Mouse (Mus musculus): ENCODE results near the gene Gm17535. TPM values are rescaled to one million over a fixed set of nuclear protein-coding genes. Genes with fewer than 3 reads are reported as not detected.
"Not testable (repeated sequence)": the region's sequence is repeated elsewhere in the genome, so short reads cannot be mapped to it uniquely, and the experiment has no call there.

Gm17535 gene
- polyA plus RNA-seq, 1 experiment from 2014 or later: not detected

GRCm38 (mm10) chr9:3023312-3023984 lies 11.0 kb upstream of the Gm17535 start, which contains the start of gene Gm10718:
Gene Gm10718 (plus strand): TSS chr9:3023547.
- not testable (repeated sequence) for H3K9me3 ChIP-seq (ENCODE audit: control insufficient read depth, low read length); H3K4me1 ChIP-seq (replicated peaks; ENCODE audit: control insufficient read depth, insufficient read depth, low read length); H3K4me3 ChIP-seq (replicated peaks; ENCODE audit: low read length); ATAC-seq; H3K36me3 ChIP-seq (ENCODE audit: control insufficient read depth, insufficient read depth); H3K27ac ChIP-seq (ENCODE audit: low read length); H3K27me3 ChIP-seq (replicated peaks; ENCODE audit: control insufficient read depth, insufficient read depth, low read length); H3K4me2 ChIP-seq (ENCODE audit: low read length); H3K9ac ChIP-seq (replicated peaks; ENCODE audit: low read depth, low read length)
- 74% methylated on average over 9 of the region's 13 CpGs for WGBS

DNA sequence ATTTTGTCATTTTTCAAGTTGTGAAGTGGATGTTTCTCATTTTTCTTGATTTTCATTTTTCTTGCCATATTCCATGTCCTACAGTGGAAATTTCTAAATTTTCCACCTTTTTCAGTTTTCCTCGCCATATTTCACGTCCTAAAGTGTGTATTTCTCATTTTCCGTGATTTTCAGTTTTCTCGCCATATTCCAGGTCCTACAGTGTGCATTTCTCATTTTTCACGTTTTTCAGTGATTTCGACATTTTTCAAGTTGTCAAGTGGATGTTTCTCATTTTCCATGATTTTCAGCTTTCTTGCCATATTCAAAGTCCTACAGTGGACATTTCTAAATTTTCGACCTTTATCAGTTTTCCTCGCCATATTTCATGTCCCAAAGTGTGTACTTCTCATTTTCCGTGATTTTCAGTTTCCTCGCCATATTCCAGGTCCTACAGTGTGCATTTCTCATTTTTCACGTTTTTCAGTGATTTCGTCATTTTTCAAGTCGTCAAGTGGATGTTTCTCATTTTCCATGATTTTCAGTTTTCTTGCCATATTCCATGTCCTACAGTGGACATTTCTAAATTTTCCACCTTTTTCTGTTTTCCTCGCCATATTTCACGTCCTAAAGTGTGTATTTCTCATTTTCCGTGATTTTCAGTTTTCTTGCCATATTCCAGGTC lies 10.3 kb upstream of the Gm17535 start:
- H3K27me3 ChIP-seq (replicated peaks; ENCODE audit: control insufficient read depth, insufficient read depth, low read length); H3K4me2 ChIP-seq (ENCODE audit: low read length); H3K9ac ChIP-seq (replicated peaks; ENCODE audit: low read depth, low read length); H3K27ac ChIP-seq (ENCODE audit: low read length); H3K4me3 ChIP-seq (replicated peaks; ENCODE audit: low read length); H3K36me3 ChIP-seq (ENCODE audit: control insufficient read depth, insufficient read depth); H3K9me3 ChIP-seq (ENCODE audit: control insufficient read depth, low read length); H3K4me1 ChIP-seq (replicated peaks; ENCODE audit: control insufficient read depth, insufficient read depth, low read length); ATAC-seq: not testable (repeated sequence)
- 77% methylated on average over 14 of the region's 16 CpGs for WGBS

- H3K4me2 ChIP-seq (ENCODE audit: low read length); H3K4me3 ChIP-seq (replicated peaks; ENCODE audit: low read length): not testable (repeated sequence)
- 75% methylated on average over 12 of the region's 12 CpGs for WGBS
Observed at GRCm38 (mm10) chr9:3024912-3025467, 9.4 kb upstream of the Gm17535 start, which contains the start of gene Gm10717. Gene Gm10717 (plus strand): TSS chr9:3025417.

GRCm38 (mm10) chr9:3025653-3026052 lies 8.7 kb upstream of the Gm17535 start:
- H3K9ac ChIP-seq (replicated peaks; ENCODE audit: low read depth, low read length); H3K27ac ChIP-seq (ENCODE audit: low read length); H3K27me3 ChIP-seq (replicated peaks; ENCODE audit: control insufficient read depth, insufficient read depth, low read length); H3K9me3 ChIP-seq (ENCODE audit: control insufficient read depth, low read length); H3K4me2 ChIP-seq (ENCODE audit: low read length); H3K4me1 ChIP-seq (replicated peaks; ENCODE audit: control insufficient read depth, insufficient read depth, low read length); H3K36me3 ChIP-seq (ENCODE audit: control insufficient read depth, insufficient read depth); ATAC-seq; H3K4me3 ChIP-seq (replicated peaks; ENCODE audit: low read length): not testable (repeated sequence)
- 66% methylated on average over 4 of the region's 6 CpGs for WGBS

More at GRCm38 (mm10) chr9:3024912-3025467, 9.4 kb upstream of the Gm17535 start, which contains the start of gene Gm10717:
- not testable (repeated sequence) for H3K36me3 ChIP-seq (ENCODE audit: control insufficient read depth, insufficient read depth); H3K9ac ChIP-seq (replicated peaks; ENCODE audit: low read depth, low read length); ATAC-seq; H3K27ac ChIP-seq (ENCODE audit: low read length); H3K27me3 ChIP-seq (replicated peaks; ENCODE audit: control insufficient read depth, insufficient read depth, low read length); H3K4me1 ChIP-seq (replicated peaks; ENCODE audit: control insufficient read depth, insufficient read depth, low read length); H3K9me3 ChIP-seq (ENCODE audit: control insufficient read depth, low read length)

DNA sequence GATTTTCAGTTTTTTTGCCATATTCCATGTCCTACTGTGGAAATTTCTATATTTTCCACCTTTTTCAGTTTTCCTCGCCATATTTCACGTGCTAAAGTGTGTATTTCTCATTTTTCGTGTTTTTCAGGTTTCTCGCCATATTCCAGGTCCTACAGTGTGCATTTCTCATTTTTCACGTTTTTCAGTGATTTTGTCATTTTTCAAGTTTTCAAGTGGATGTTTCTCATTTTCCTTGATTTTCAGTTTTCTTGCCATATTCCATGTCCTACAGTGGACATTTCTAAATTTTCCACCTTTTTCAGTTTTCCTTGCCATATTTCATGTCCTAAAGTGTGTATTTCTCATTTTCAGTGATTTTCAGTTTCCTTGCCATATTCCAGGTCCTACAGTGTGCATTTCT lies 8.3 kb upstream of the Gm17535 start:
- not testable (repeated sequence) for H3K9ac ChIP-seq (replicated peaks; ENCODE audit: low read depth, low read length); H3K4me3 ChIP-seq (replicated peaks; ENCODE audit: low read length); H3K36me3 ChIP-seq (ENCODE audit: control insufficient read depth, insufficient read depth); H3K4me1 ChIP-seq (replicated peaks; ENCODE audit: control insufficient read depth, insufficient read depth, low read length); ATAC-seq; H3K9me3 ChIP-seq (ENCODE audit: control insufficient read depth, low read length); H3K4me2 ChIP-seq (ENCODE audit: low read length); H3K27me3 ChIP-seq (replicated peaks; ENCODE audit: control insufficient read depth, insufficient read depth, low read length); H3K27ac ChIP-seq (ENCODE audit: low read length)
- WGBS: 78% methylated on average over 5 of the region's 5 CpGs

- H3K36me3 ChIP-seq (ENCODE audit: control insufficient read depth, insufficient read depth); H3K27me3 ChIP-seq (replicated peaks; ENCODE audit: control insufficient read depth, insufficient read depth, low read length); H3K4me1 ChIP-seq (replicated peaks; ENCODE audit: control insufficient read depth, insufficient read depth, low read length); H3K4me3 ChIP-seq (replicated peaks; ENCODE audit: low read length); H3K9ac ChIP-seq (replicated peaks; ENCODE audit: low read depth, low read length); H3K4me2 ChIP-seq (ENCODE audit: low read length); ATAC-seq; H3K9me3 ChIP-seq (ENCODE audit: control insufficient read depth, low read length); H3K27ac ChIP-seq (ENCODE audit: low read length): not testable (repeated sequence)
- 70% methylated on average over 9 of the region's 9 CpGs for WGBS
Observed at GRCm38 (mm10) chr9:3026741-3027140, 7.7 kb upstream of the Gm17535 start.

DNA sequence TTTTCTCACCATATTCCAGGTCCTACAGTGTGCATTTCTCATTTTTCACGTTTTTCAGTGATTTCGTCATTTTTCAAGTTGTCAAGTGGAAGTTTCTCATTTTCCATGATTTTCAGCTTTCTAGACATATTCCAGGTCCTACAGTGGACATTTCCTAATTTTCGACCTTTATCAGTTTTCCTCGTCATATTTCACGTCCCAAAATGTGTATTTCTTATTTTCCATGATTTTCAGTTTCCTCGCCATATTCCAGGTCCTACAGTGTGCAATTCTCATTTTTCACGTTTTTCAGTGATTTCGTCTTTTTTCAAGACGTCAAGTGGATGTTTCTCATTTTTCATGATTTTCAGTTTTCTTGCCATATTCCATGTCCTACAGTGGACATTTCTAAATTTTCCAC lies 7.2 kb upstream of the Gm17535 start:
- H3K4me1 ChIP-seq (replicated peaks; ENCODE audit: control insufficient read depth, insufficient read depth, low read length); H3K4me2 ChIP-seq (ENCODE audit: low read length); H3K4me3 ChIP-seq (replicated peaks; ENCODE audit: low read length); H3K27me3 ChIP-seq (replicated peaks; ENCODE audit: control insufficient read depth, insufficient read depth, low read length); H3K27ac ChIP-seq (ENCODE audit: low read length); ATAC-seq; H3K9ac ChIP-seq (replicated peaks; ENCODE audit: low read depth, low read length); H3K36me3 ChIP-seq (ENCODE audit: control insufficient read depth, insufficient read depth); H3K9me3 ChIP-seq (ENCODE audit: control insufficient read depth, low read length): not testable (repeated sequence)
- 77% methylated on average over 9 of the region's 9 CpGs for WGBS

- not testable (repeated sequence) for H3K4me1 ChIP-seq (replicated peaks; ENCODE audit: control insufficient read depth, insufficient read depth, low read length); ATAC-seq; H3K9me3 ChIP-seq (ENCODE audit: control insufficient read depth, low read length); H3K27ac ChIP-seq (ENCODE audit: low read length); H3K36me3 ChIP-seq (ENCODE audit: control insufficient read depth, insufficient read depth); H3K27me3 ChIP-seq (replicated peaks; ENCODE audit: control insufficient read depth, insufficient read depth, low read length); H3K9ac ChIP-seq (replicated peaks; ENCODE audit: low read depth, low read length); H3K4me2 ChIP-seq (ENCODE audit: low read length); H3K4me3 ChIP-seq (replicated peaks; ENCODE audit: low read length)
- WGBS: 71% methylated on average over 12 of the region's 16 CpGs
Observed at GRCm38 (mm10) chr9:3029276-3030000, 5.0 kb upstream of the Gm17535 start.

DNA sequence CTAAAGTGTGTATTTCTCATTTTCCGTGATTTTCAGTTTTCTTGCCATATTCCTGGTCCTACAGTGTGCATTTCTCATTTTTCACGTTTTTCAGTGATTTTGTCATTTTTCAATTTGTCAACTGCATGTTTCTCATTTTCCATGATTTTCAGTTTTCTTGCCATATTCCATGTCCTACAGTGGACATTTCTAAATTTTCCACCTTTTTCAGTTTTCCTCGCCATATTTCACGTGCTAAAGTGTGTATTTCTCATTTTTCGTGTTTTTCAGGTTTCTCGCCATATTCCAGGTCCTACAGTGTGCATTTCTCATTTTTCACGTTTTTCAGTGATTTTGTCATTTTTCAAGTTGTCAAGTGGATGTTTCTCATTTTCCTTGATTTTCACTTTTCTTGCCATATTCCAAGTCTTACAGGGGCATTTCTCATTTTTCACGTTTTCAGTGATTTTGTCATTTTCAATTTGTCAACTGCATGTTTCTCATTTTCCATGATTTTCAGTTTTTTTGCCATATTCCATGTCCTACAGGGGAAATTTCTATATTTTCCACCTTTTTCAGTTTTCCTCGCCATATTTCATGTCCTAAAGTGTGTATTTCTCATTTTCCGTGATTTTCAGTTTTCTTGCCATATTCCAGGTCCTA lies 3.6 kb upstream of the Gm17535 start:
- not testable (repeated sequence) for H3K4me2 ChIP-seq (ENCODE audit: low read length); ATAC-seq; H3K9ac ChIP-seq (replicated peaks; ENCODE audit: low read depth, low read length); H3K4me3 ChIP-seq (replicated peaks; ENCODE audit: low read length); H3K36me3 ChIP-seq (ENCODE audit: control insufficient read depth, insufficient read depth); H3K4me1 ChIP-seq (replicated peaks; ENCODE audit: control insufficient read depth, insufficient read depth, low read length); H3K27me3 ChIP-seq (replicated peaks; ENCODE audit: control insufficient read depth, insufficient read depth, low read length); H3K9me3 ChIP-seq (ENCODE audit: control insufficient read depth, low read length); H3K27ac ChIP-seq (ENCODE audit: low read length)
- 68% methylated on average over 2 of the region's 10 CpGs for WGBS
